Mouse (Mus musculus): Measurements from ENCODE around the gene Melk. TPM values are rescaled to one million over a fixed set of nuclear protein-coding genes. Genes with fewer than 3 reads are reported as not detected.
A peak's percentile ranks its signal among the peaks of the same experiment; 100 is the strongest.

The Melk gene
- 33.1 and 36.7 TPM in 2 replicates for polyA plus RNA-seq (2015; fragmentation: Nextera tagmentation; extraction: Ambion mirVana)

DNA sequence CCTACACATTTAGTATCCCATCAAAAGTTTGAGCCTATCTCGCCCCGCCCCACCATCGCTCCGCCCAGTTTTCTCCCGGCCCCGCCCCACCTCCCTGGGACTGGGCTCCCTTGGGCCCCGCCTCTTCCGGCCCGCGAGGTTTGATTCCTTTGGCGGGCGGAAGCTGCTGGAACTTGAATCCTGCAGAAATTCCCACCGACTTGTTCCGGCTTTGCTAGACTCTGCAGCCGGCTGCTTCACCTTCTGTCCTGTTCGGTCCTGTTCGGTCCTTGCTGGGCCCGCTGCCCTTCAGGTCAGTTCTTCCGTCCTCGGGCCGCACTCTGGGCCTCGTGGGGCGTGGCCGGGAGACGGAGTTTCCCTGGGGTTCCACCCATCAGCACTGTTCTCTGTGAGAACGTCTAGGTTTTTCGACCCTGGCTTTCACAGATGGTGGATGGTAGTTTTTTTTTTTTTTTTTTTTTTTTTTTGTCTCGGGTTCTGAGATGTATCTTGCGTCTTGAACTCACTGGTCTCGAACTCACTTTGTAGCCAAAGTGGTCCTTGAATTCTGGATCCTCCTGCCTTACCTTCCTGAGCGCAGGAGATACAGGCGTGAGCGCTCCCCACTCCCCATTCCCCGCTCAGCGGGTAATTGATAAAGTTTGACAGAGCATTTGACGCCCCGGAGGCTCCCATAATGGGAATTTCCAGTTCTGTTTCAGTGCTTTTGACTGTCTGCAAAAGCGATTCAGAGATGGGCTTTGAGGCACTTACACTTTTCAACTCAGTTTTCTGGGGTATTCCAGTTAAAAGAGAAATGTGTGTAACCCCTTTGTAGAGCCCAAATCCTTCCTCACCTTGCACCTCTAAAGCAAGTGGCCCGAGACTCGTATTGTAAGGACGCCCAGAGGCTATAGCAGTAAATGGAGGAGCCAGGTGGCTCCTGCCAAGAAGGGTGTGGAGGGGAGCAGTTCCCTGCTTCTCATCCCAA is at the start of gene Melk:
Gene Melk, plus strand, starts transcription at position 96 of the 970 bp plus-strand sequence.
- peak; percentile 95 for ATAC-seq
- no peaks in the 10 kb centered on the region for H3K9me3 ChIP-seq (ENCODE audit: control insufficient read depth, low read length)
- no peaks in the 10 kb centered on the region for H3K27me3 ChIP-seq (replicated peaks; ENCODE audit: control insufficient read depth, insufficient read depth, low read length)
- peak within 1 kb of the TSS; percentile 79 for H3K9ac ChIP-seq (ENCODE audit: low read depth, low read length)
- H3K4me1 ChIP-seq (ENCODE audit: control insufficient read depth, insufficient read depth, low read length): peaks cover 13% of the 10 kb centered on the region
- H3K27ac ChIP-seq (ENCODE audit: low read length): peak within 1 kb of the TSS; percentile 65; the same call in 1 of the 2 replicates
- peak within 1 kb of the TSS; percentile 87 for H3K4me3 ChIP-seq (ENCODE audit: low read length)
- WGBS: under 1% methylated on average over 41 of the region's 41 CpGs
- peak within 1 kb of the TSS; percentile 88 for H3K4me2 ChIP-seq (ENCODE audit: low read depth, low read length)
- H3K36me3 ChIP-seq (ENCODE audit: control insufficient read depth, insufficient read depth, low read length): no peaks in the 10 kb centered on the region

DNA sequence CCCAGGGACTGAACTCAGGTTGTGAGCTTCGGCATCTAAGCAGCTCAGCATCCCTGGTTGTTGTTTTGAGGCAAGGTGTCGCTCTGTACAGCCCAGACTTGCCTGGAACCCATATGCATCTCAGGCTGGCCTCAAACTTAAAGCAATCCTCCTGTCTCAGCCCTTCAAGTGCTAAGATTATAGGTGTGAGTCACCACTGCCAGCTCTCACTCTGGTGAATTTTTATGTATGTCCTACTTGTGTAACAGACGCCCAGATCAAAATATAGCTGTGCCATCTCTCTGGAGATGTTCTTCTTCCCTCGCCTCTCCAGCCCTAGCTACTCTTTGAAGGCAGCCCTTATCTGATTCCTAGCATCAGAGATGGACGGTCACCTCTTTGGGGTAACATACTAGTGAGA is 49.2 kb upstream of the Melk start:
- Histone ChIP-seq H3K4me1 (ENCODE audit: control insufficient read depth, insufficient read depth, low read length) (no peaks in the 10 kb centered on the region), H3K27me3 (replicated peaks; ENCODE audit: control insufficient read depth, insufficient read depth, low read length) (peaks cover 2% of the 10 kb centered on the region; the same call in 1 of the 2 replicates), H3K4me3 (ENCODE audit: low read length) (no peak overlapping the region), H3K9ac (ENCODE audit: low read depth, low read length) (no peak overlapping the region), H3K9me3 (ENCODE audit: control insufficient read depth, low read length) (no peaks in the 10 kb centered on the region), H3K27ac (ENCODE audit: low read length) (no peak overlapping the region), H3K4me2 (ENCODE audit: low read depth, low read length) (no peak overlapping the region), H3K36me3 (ENCODE audit: control insufficient read depth, insufficient read depth, low read length) (no peaks in the 10 kb centered on the region)
- WGBS: 82% methylated on average over 5 of the region's 5 CpGs
- ATAC-seq: no peak

DNA sequence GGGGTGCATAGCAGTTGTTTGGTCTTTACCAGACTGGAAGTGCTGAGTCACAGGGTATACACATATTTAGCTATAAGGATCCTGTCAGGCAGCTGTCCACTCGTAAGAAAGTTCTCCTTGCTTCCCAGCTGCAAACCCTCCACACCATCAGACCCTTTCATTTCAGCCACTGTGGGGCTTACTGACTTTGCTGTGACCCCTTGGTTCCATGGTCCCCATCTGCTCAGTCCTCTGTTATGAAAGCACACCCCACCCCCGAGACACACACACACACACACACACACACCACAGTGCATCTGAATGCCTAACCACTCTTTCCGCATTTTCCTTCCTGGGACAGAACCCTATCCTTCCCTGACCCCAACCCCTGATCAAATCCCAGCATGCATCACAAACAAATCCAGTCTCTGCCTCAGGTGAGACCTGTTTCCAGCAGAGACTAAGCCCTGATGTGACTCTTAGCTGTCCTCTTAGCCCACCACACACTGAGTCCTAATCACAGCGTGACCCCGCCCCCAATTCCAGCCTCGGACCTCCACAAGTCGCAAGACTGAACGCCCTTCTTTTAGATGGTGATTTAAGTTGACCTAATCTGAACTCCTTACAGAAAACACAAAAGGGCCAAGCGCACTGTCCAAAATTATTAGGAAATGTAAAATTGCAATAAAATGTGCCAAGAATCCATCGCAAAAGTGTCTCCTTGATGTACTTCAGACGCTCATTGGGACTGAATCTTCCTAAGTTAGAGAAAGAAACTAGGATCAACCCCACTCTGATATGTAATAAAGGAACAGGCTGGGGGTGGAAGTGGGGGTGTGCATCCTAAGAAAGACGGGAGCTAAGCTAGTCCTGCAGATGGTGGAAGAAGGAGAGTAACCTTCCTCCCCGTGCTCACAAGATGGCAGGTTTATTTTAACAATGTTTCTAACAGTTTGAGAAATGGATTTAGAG is 48.4 kb upstream of the Melk start:
- no peaks in the 10 kb centered on the region for H3K9me3 ChIP-seq (ENCODE audit: control insufficient read depth, low read length)
- H3K9ac ChIP-seq (ENCODE audit: low read depth, low read length): no peak overlapping the region
- 10% methylated on average over 13 of the region's 13 CpGs for WGBS
- no peak overlapping the region for H3K4me2 ChIP-seq (ENCODE audit: low read depth, low read length)
- no peak overlapping the region for H3K4me3 ChIP-seq (ENCODE audit: low read length)
- no peaks in the 10 kb centered on the region for H3K4me1 ChIP-seq (ENCODE audit: control insufficient read depth, insufficient read depth, low read length)
- H3K36me3 ChIP-seq (ENCODE audit: control insufficient read depth, insufficient read depth, low read length): no peaks in the 10 kb centered on the region
- H3K27me3 ChIP-seq (replicated peaks; ENCODE audit: control insufficient read depth, insufficient read depth, low read length): peaks cover 2% of the 10 kb centered on the region; the same call in 1 of the 2 replicates
- no peak for ATAC-seq
- no peak overlapping the region for H3K27ac ChIP-seq (ENCODE audit: low read length)

DNA sequence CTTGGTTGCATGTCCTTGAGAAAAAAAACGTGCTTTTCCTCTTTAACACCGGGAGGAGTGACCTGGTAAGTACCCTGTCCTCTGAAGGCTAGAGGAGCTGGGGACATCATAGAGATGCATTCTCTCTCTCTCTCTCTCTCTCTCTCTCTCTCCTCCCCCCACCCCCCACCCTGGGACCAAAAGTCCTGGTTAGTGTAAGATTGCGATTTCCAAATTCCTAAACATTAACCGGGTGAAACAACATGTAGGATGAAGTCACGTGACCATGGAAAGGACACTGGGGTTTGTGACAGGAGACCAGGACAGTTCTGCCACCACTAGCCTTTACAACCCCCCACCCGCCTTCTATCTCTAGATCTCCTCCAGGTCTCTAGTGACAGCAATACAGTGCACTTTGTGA is 47.5 kb upstream of the Melk start:
- H3K9me3 ChIP-seq (ENCODE audit: control insufficient read depth, low read length): no peaks in the 10 kb centered on the region
- H3K4me2 ChIP-seq (ENCODE audit: low read depth, low read length): no peak overlapping the region
- no peak overlapping the region for H3K4me3 ChIP-seq (ENCODE audit: low read length)
- H3K27me3 ChIP-seq (replicated peaks; ENCODE audit: control insufficient read depth, insufficient read depth, low read length): peaks cover 2% of the 10 kb centered on the region; the same call in 1 of the 2 replicates
- H3K36me3 ChIP-seq (ENCODE audit: control insufficient read depth, insufficient read depth, low read length): no peaks in the 10 kb centered on the region
- H3K27ac ChIP-seq (ENCODE audit: low read length): no peak overlapping the region
- 4% methylated on average over 6 of the region's 6 CpGs for WGBS
- ATAC-seq: no peak
- no peak overlapping the region for H3K9ac ChIP-seq (ENCODE audit: low read depth, low read length)
- H3K4me1 ChIP-seq (ENCODE audit: control insufficient read depth, insufficient read depth, low read length): no peaks in the 10 kb centered on the region

DNA sequence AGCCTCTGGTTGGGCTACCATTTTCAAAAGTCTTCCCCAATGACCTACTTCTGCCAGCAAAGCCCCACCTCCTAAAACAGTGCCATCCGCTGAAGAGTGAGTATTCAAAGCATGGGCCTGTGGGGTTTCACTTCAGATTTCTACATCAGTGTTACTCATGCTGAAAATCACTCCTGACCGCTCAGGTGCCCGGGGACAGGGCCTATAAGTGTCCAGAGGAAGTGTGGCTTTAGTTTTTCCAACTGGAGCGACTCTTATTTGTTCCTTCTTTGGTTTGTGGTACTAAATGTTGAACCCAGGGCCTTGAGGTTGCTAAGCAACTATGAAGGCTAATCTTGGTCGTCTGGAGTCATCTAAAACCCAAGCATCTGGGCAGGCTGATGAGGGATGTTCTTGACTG is 46.1 kb upstream of the Melk start:
- 72% methylated on average over 5 of the region's 5 CpGs for WGBS
- Histone ChIP-seq H3K36me3 (ENCODE audit: control insufficient read depth, insufficient read depth, low read length) (no peaks in the 10 kb centered on the region), H3K4me1 (ENCODE audit: control insufficient read depth, insufficient read depth, low read length) (no peaks in the 10 kb centered on the region), H3K4me2 (ENCODE audit: low read depth, low read length) (no peak overlapping the region), H3K4me3 (ENCODE audit: low read length) (no peak overlapping the region), H3K9me3 (ENCODE audit: control insufficient read depth, low read length) (no peaks in the 10 kb centered on the region), H3K27ac (ENCODE audit: low read length) (no peak overlapping the region), H3K9ac (ENCODE audit: low read depth, low read length) (no peak overlapping the region), H3K27me3 (replicated peaks; ENCODE audit: control insufficient read depth, insufficient read depth, low read length) (peaks cover 2% of the 10 kb centered on the region; the same call in 1 of the 2 replicates)
- ATAC-seq: no peak

DNA sequence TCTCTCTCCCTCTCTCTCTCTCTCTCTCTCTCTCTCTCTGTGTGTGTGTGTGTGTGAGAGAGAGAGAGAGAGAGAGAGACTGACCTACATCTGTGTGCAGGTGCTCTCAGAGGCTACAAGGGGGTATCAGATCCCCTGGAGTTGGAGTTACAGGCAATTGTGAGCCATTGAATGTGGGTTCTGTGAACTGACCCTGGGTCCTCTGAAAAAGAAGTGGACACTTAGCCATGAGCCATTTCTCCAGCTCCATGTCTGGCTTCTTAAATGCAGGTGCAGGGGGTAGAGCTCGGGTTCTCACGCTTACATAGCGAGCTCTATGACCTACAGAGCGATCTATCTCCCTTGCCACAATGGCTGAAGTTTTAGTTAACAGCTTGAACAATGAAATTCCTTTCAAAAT is 41.5 kb upstream of the Melk start:
- Histone ChIP-seq H3K27me3 (replicated peaks; ENCODE audit: control insufficient read depth, insufficient read depth, low read length) (no peaks in the 10 kb centered on the region), H3K9ac (ENCODE audit: low read depth, low read length) (no peak overlapping the region), H3K4me2 (ENCODE audit: low read depth, low read length) (no peak overlapping the region), H3K36me3 (ENCODE audit: control insufficient read depth, insufficient read depth, low read length) (no peaks in the 10 kb centered on the region), H3K4me3 (ENCODE audit: low read length) (no peak overlapping the region), H3K9me3 (ENCODE audit: control insufficient read depth, low read length) (no peaks in the 10 kb centered on the region), H3K4me1 (ENCODE audit: control insufficient read depth, insufficient read depth, low read length) (no peaks in the 10 kb centered on the region), H3K27ac (ENCODE audit: low read length) (no peak overlapping the region)
- no peak for ATAC-seq
- WGBS: 85% methylated on average over 4 of the region's 4 CpGs

DNA sequence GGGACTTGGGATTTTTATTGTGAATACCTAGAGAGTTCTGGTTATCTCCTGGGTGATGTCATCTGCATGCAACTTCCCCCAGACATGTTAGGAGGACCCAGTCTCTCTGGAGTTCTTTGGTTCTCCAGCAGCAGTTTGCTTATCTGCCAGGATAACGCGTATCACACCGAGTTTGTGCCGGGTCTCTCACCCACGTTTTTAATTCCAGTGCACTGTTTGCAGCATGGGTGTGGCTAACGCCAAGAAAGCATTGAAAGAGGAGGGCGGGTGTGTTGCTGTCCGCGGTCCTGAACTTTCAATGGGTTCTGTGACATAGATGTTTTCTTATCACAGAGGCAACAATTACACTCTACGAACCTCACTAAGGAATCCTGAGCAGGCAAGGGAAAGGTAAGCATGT is 40.4 kb upstream of the Melk start:
- Histone ChIP-seq H3K4me2 (ENCODE audit: low read depth, low read length) (no peak overlapping the region), H3K4me3 (ENCODE audit: low read length) (no peak overlapping the region), H3K36me3 (ENCODE audit: control insufficient read depth, insufficient read depth, low read length) (no peaks in the 10 kb centered on the region), H3K27me3 (replicated peaks; ENCODE audit: control insufficient read depth, insufficient read depth, low read length) (no peaks in the 10 kb centered on the region), H3K27ac (ENCODE audit: low read length) (no peak overlapping the region), H3K9ac (ENCODE audit: low read depth, low read length) (no peak overlapping the region), H3K4me1 (ENCODE audit: control insufficient read depth, insufficient read depth, low read length) (no peaks in the 10 kb centered on the region), H3K9me3 (ENCODE audit: control insufficient read depth, low read length) (no peaks in the 10 kb centered on the region)
- no peak for ATAC-seq
- 2% methylated on average over 10 of the region's 10 CpGs for WGBS

DNA sequence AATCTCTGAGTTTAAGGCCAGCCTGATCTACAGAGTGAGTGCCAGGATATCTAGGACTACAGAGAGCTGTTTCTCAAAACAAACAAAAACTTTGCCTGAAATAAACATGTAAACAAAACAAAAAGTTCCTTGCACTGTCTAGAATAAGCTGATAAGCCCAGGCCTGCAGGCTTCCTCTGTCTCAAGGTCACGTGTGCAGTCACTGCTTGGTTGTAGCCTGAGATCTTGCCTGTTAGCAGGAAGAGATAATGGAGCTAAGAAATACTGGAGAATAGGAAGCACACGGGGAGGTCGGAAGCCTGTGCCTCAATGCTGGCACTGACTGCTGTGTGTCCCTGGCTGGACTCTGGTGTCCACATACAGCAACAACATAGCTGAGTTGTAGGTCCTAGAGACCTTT is 35.2 kb upstream of the Melk start:
- H3K36me3 ChIP-seq (ENCODE audit: control insufficient read depth, insufficient read depth, low read length): no peaks in the 10 kb centered on the region
- 76% methylated on average over 3 of the region's 3 CpGs for WGBS
- no peaks in the 10 kb centered on the region for H3K4me1 ChIP-seq (ENCODE audit: control insufficient read depth, insufficient read depth, low read length)

DNA sequence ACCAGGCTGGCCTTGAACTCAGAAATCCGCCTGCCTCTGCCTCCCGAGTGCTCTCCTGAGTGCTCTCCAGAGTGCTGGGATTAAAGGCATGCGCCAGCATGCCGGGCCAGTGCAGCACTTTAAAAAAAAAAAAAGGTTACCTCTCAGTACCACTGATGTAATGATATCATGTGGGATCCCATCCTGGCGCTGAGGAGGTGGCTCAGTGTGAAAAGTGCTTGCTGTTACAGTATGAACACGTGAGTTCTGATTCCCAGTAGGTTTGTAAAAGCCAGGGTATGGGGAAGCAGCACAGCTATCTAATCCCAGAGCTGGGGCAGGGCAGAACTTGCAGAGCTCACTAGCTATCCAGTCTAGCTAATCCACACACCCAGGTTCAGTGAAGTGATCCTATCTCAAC is 33.2 kb upstream of the Melk start:
- Histone ChIP-seq H3K4me2 (ENCODE audit: low read depth, low read length) (no peak overlapping the region), H3K4me1 (ENCODE audit: control insufficient read depth, insufficient read depth, low read length) (no peaks in the 10 kb centered on the region), H3K36me3 (ENCODE audit: control insufficient read depth, insufficient read depth, low read length) (no peaks in the 10 kb centered on the region), H3K9ac (ENCODE audit: low read depth, low read length) (no peak overlapping the region), H3K27ac (ENCODE audit: low read length) (no peak overlapping the region), H3K27me3 (replicated peaks; ENCODE audit: control insufficient read depth, insufficient read depth, low read length) (no peaks in the 10 kb centered on the region), H3K9me3 (ENCODE audit: control insufficient read depth, low read length) (no peaks in the 10 kb centered on the region), H3K4me3 (ENCODE audit: low read length) (no peak overlapping the region)
- WGBS: 80% methylated on average over 6 of the region's 6 CpGs
- no peak for ATAC-seq

More for the DNA sequence above, 35.2 kb upstream of the Melk start:
- no peak for ATAC-seq
- no peak overlapping the region for H3K4me2 ChIP-seq (ENCODE audit: low read depth, low read length)
- no peak overlapping the region for H3K9ac ChIP-seq (ENCODE audit: low read depth, low read length)
- no peak overlapping the region for H3K4me3 ChIP-seq (ENCODE audit: low read length)
- no peaks in the 10 kb centered on the region for H3K9me3 ChIP-seq (ENCODE audit: control insufficient read depth, low read length)
- H3K27ac ChIP-seq (ENCODE audit: low read length): no peak overlapping the region
- H3K27me3 ChIP-seq (replicated peaks; ENCODE audit: control insufficient read depth, insufficient read depth, low read length): no peaks in the 10 kb centered on the region

All from intestine, embryonic 16.5 days (tissue).